Mouse (Mus musculus): ENCODE results near the gene Blnk.

DNA sequence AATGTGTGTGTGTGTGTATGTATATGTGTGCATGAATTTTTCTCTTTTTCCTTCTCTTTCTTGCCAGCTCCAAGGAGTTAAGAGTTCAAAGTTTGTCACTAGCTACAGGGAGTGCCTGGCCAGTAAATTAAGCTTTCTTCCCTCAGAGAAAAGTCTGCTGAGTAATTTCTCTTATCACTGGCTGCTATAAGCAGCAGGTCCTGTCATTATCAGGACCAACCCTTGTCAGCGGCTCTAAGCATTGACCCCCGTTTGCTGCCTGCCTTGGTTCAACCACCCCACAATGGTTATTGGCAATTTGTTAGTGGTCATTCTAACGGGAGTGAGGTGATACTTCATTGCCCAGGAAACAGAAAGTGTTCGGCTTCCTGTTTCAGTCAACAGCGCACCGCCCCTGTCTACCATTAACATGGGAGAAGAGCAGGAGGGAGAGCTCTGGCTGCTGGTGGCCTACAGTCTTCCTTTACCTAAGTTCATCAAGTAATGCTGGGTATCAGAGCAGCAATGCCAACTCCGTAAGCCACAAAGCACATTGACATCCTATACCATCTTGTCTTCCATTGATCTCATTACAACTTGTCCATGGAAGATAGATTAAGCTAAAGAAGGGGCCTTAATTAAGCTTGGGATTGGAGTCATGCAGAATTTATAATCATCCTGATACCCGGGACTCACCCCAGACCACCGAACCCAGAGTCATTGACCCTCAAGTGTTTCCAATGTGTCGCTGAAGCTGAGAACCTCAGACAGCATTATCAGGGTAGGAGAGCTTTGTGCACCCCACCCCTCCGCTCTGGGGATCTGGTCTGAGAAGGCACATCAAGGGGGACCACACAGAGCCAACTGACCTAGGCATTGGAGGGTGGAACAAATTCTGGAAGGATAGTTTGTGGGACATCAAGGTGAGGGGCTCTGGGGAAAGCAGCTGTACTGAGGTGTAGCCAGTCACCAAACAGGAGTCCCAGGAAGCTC lies 17.1 kb downstream of the Blnk start:
- TF ChIP-seq CTCF (IDR thresholded peaks at IDR 0.05; ENCODE audit: low read depth, low read length) (no peak), POLR2A (IDR thresholded peaks at IDR 0.05; ENCODE audit: insufficient read depth, low read length) (no peak), EP300 (IDR thresholded peaks at IDR 0.05; ENCODE audit: insufficient read depth, low read depth, low read length) (no peak)
